Mouse (Mus musculus): Measurements from ENCODE around the gene Qser1. TPM values are rescaled to one million over a fixed set of nuclear protein-coding genes. Genes with fewer than 3 reads are reported as not detected.

Gene Qser1
- total and polyA plus RNA-seq, 3 experiments, result 3.9 to 14.5 TPM; not detected in 1

GRCm38 (mm10) chr2:104711585-104712485 is 104.7 kb downstream of the Qser1 start, which contains the start of gene Tcp11l1:
Gene Tcp11l1 (minus strand): TSS chr2:104712169.
- Histone ChIP-seq H3K27me3 (ENCODE audit: control insufficient read depth in 1 of 2, insufficient read depth in 2 of 2, low read length in 2 of 2) (no peaks in the 10 kb centered on the region), H3K9me3 (replicated peaks; ENCODE audit: insufficient read depth, low read length) (no peaks in the 10 kb centered on the region), H3K4me3 (ENCODE audit: control insufficient read depth in 1 of 2, insufficient read depth in 1 of 2, low read depth in 2 of 2, low read length in 2 of 2) (peak within 1 kb of the TSS; percentile 96 to 98), H3K36me3 (ENCODE audit: control insufficient read depth in 1 of 2, insufficient read depth in 2 of 2, low read length in 2 of 2) (peaks cover 0 to 13% of the 10 kb centered on the region in 2 experiments; a peak in 2 of 4 replicates), H3K9ac (ENCODE audit: control insufficient read depth, low read depth, low read length, poor library complexity, severe bottlenecking) (peak within 1 kb of the TSS; percentile 98), H3K4me1 (ENCODE audit: control insufficient read depth in 1 of 2, insufficient read depth in 2 of 2, low read length in 2 of 2) (peaks cover 13 to 14% of the 10 kb centered on the region in 2 experiments; a peak in 3 of 4 replicates), H3K79me2 (ENCODE audit: control insufficient read depth, insufficient read depth, low read length, poor library complexity) (peaks cover 14% of the 10 kb centered on the region; the same call in 1 of the 2 replicates), H3K27ac (ENCODE audit: control insufficient read depth, low read depth, low read length) (peak within 1 kb of the TSS; percentile 82)
- DNase-seq (ENCODE audit: low read depth, low spot score), result peak; percentile 78
- TF ChIP-seq JUND (IDR thresholded peaks at IDR 0.05; ENCODE audit: low read depth, low read length) (no peak), SIN3A (IDR thresholded peaks at IDR 0.05; ENCODE audit: low read length) (peak; percentile 52), RCOR1 (IDR thresholded peaks at IDR 0.05; ENCODE audit: low read depth, low read length) (0 out of 2 replicates have a peak, but pooled peaks have one; percentile 23), SMC3 (IDR thresholded peaks at IDR 0.05; ENCODE audit: low read depth, low read length) (no peak), TCF12 (IDR thresholded peaks at IDR 0.05; ENCODE audit: low read depth, low read length) (0 out of 2 replicates have a peak, but pooled peaks have one; percentile 15), NRF1 (IDR thresholded peaks at IDR 0.05; ENCODE audit: insufficient read depth, low read depth, low read length, poor library complexity, severe bottlenecking) (peak; percentile 62), CTCF (IDR thresholded peaks at IDR 0.05 in 2 of 3, conservative IDR thresholded peaks at IDR 0.05 in 1 of 3; ENCODE audit: control insufficient read depth in 1 of 3, insufficient read depth in 1 of 3, low read depth in 2 of 3, low read length in 3 of 3, poor library complexity in 1 of 3, severe bottlenecking in 1 of 3) (no peak), E2F4 (IDR thresholded peaks at IDR 0.05; ENCODE audit: borderline replicate concordance, low read depth, low read length) (no peak), TAL1 (IDR thresholded peaks at IDR 0.05; ENCODE audit: low read length) (no peak), MXI1 (IDR thresholded peaks at IDR 0.05; ENCODE audit: low read depth, low read length) (peak; percentile 48), POLR2A (IDR thresholded peaks at IDR 0.05; ENCODE audit: control insufficient read depth in 1 of 2, insufficient read depth in 1 of 2, low read depth in 1 of 2, low read length in 2 of 2, poor library complexity in 1 of 2) (peak; percentile 46 to 81; a peak in 3 of 4 replicates), ZC3H11A (IDR thresholded peaks at IDR 0.05; ENCODE audit: low read depth, low read length) (no peak), MAFK (IDR thresholded peaks at IDR 0.05; ENCODE audit: borderline replicate concordance, low read depth, low read length) (no peak), HCFC1 (IDR thresholded peaks at IDR 0.05; ENCODE audit: low read depth, low read length) (peak; percentile 83), MAZ (IDR thresholded peaks at IDR 0.05; ENCODE audit: low read depth, low read length) (0 out of 2 replicates have a peak, but pooled peaks have one; percentile 12), ZMIZ1 (IDR thresholded peaks at IDR 0.05; ENCODE audit: low read depth, low read length) (peak; percentile 26; the same call in 1 of the 2 replicates), EP300 (IDR thresholded peaks at IDR 0.05; ENCODE audit: low read depth in 1 of 2, low read length in 2 of 2) (0 out of 4 replicates have a peak, but pooled peaks of 1 of the 2 experiments have one; percentile 6), TBP (IDR thresholded peaks at IDR 0.05; ENCODE audit: low read depth, low read length) (no peak; the same call in 1 of the 2 replicates), MYC (IDR thresholded peaks at IDR 0.05; ENCODE audit: low read depth, low read length) (no peak), GATA1 (IDR thresholded peaks at IDR 0.05; ENCODE audit: low read depth, low read length) (no peak), ELF1 (IDR thresholded peaks at IDR 0.05; ENCODE audit: low read depth, low read length) (0 out of 2 replicates have a peak, but pooled peaks have one; percentile 19), NELFE (IDR thresholded peaks at IDR 0.05; ENCODE audit: low read depth, low read length) (peak; percentile 51)
